Mouse (Mus musculus): Measurements from ENCODE around the gene Nectin1. TPM values are rescaled to one million over a fixed set of nuclear protein-coding genes. Genes with fewer than 3 reads are reported as not detected.

The Nectin1 gene
- polyA plus RNA-seq, 1 experiment from 2014 or later, result 3.7 TPM

GRCm38 (mm10) chr9:43783959-43784358, 40.2 kb downstream of the Nectin1 start:
- peaks cover 9% of the 10 kb centered on the region for H3K4me1 ChIP-seq (replicated peaks; ENCODE audit: insufficient read depth, low read length)
- H3K4me2 ChIP-seq (ENCODE audit: low read length), result no peak overlapping the region
- H3K4me3 ChIP-seq (replicated peaks; ENCODE audit: low read depth, low read length), result no peak overlapping the region
- TF ChIP-seq CTCF (IDR thresholded peaks at IDR 0.05; ENCODE audit: low read depth), result no peak
- DNase-seq (ENCODE audit: low spot score) (no peak), ATAC-seq (replicated peaks; ENCODE audit: low FRiP score, low read depth) (no peak)
- H3K27me3 ChIP-seq (ENCODE audit: insufficient read depth, low read length), result no peaks in the 10 kb centered on the region
- H3K36me3 ChIP-seq (ENCODE audit: insufficient read depth, low read length), result no peaks in the 10 kb centered on the region
- H3K9me3 ChIP-seq (replicated peaks; ENCODE audit: low read length), result no peaks in the 10 kb centered on the region
- no peak overlapping the region for H3K27ac ChIP-seq
- H3K9ac ChIP-seq (ENCODE audit: low read depth, low read length), result no peak overlapping the region
- WGBS, result 36% methylated on average over 3 of the region's 3 CpGs

- no peak for TF ChIP-seq CTCF (IDR thresholded peaks at IDR 0.05; ENCODE audit: low read depth)
- 68% methylated on average over 13 of the region's 13 CpGs for WGBS
- H3K27me3 ChIP-seq (ENCODE audit: insufficient read depth, low read length), result no peaks in the 10 kb centered on the region
- no peak overlapping the region for H3K4me3 ChIP-seq (replicated peaks; ENCODE audit: low read depth, low read length)
- no peak for ATAC-seq (replicated peaks; ENCODE audit: low FRiP score, low read depth)
- H3K27ac ChIP-seq, result no peak overlapping the region
- no peaks in the 10 kb centered on the region for H3K36me3 ChIP-seq (ENCODE audit: insufficient read depth, low read length)
- no peak overlapping the region for H3K9ac ChIP-seq (ENCODE audit: low read depth, low read length)
- DNase-seq (ENCODE audit: low spot score), result no peak
- no peaks in the 10 kb centered on the region for H3K9me3 ChIP-seq (replicated peaks; ENCODE audit: low read length)
- no peak overlapping the region for H3K4me2 ChIP-seq (ENCODE audit: low read length)
- peaks cover 9% of the 10 kb centered on the region for H3K4me1 ChIP-seq (replicated peaks; ENCODE audit: insufficient read depth, low read length)
Observed at GRCm38 (mm10) chr9:43784841-43785240, 41.1 kb downstream of the Nectin1 start.

- no peak for DNase-seq (ENCODE audit: low spot score)
- H3K9ac ChIP-seq (ENCODE audit: low read depth, low read length), result no peak overlapping the region
- TF ChIP-seq CTCF (IDR thresholded peaks at IDR 0.05; ENCODE audit: low read depth), result no peak
- no peak for ATAC-seq (replicated peaks; ENCODE audit: low FRiP score, low read depth)
- H3K27me3 ChIP-seq (ENCODE audit: insufficient read depth, low read length), result no peaks in the 10 kb centered on the region
- H3K9me3 ChIP-seq (replicated peaks; ENCODE audit: low read length), result no peaks in the 10 kb centered on the region
- 69% methylated on average over 4 of the region's 4 CpGs for WGBS
- H3K36me3 ChIP-seq (ENCODE audit: insufficient read depth, low read length), result no peaks in the 10 kb centered on the region
- H3K4me2 ChIP-seq (ENCODE audit: low read length), result no peak overlapping the region
- H3K4me3 ChIP-seq (replicated peaks; ENCODE audit: low read depth, low read length), result no peak overlapping the region
- H3K27ac ChIP-seq, result no peak overlapping the region
- peaks cover 9% of the 10 kb centered on the region for H3K4me1 ChIP-seq (replicated peaks; ENCODE audit: insufficient read depth, low read length)
Observed at GRCm38 (mm10) chr9:43787591-43787990, 43.8 kb downstream of the Nectin1 start.

- H3K4me1 ChIP-seq (replicated peaks; ENCODE audit: insufficient read depth, low read length), result no peaks in the 10 kb centered on the region
- H3K9me3 ChIP-seq (replicated peaks; ENCODE audit: low read length), result no peaks in the 10 kb centered on the region
- H3K9ac ChIP-seq (ENCODE audit: low read depth, low read length), result no peak overlapping the region
- H3K36me3 ChIP-seq (ENCODE audit: insufficient read depth, low read length), result no peaks in the 10 kb centered on the region
- no peak overlapping the region for H3K27ac ChIP-seq
- no peak overlapping the region for H3K4me3 ChIP-seq (replicated peaks; ENCODE audit: low read depth, low read length)
- no peak for ATAC-seq (replicated peaks; ENCODE audit: low FRiP score, low read depth)
- no peak overlapping the region for H3K4me2 ChIP-seq (ENCODE audit: low read length)
- WGBS, result 84% methylated on average over 9 of the region's 9 CpGs
- H3K27me3 ChIP-seq (ENCODE audit: insufficient read depth, low read length), result no peaks in the 10 kb centered on the region
- TF ChIP-seq CTCF (IDR thresholded peaks at IDR 0.05; ENCODE audit: low read depth), result no peak
- DNase-seq (ENCODE audit: low spot score), result no peak
Observed at GRCm38 (mm10) chr9:43792681-43793080, 48.9 kb downstream of the Nectin1 start.

- H3K27ac ChIP-seq, result no peak overlapping the region
- no peak for TF ChIP-seq CTCF (IDR thresholded peaks at IDR 0.05; ENCODE audit: low read depth)
- no peaks in the 10 kb centered on the region for H3K36me3 ChIP-seq (ENCODE audit: insufficient read depth, low read length)
- no peak overlapping the region for H3K9ac ChIP-seq (ENCODE audit: low read depth, low read length)
- 33% methylated on average over 3 of the region's 3 CpGs for WGBS
- no peaks in the 10 kb centered on the region for H3K9me3 ChIP-seq (replicated peaks; ENCODE audit: low read length)
- no peak for DNase-seq (ENCODE audit: low spot score)
- H3K4me3 ChIP-seq (replicated peaks; ENCODE audit: low read depth, low read length), result no peak overlapping the region
- ATAC-seq (replicated peaks; ENCODE audit: low FRiP score, low read depth), result no peak
- H3K4me1 ChIP-seq (replicated peaks; ENCODE audit: insufficient read depth, low read length), result no peaks in the 10 kb centered on the region
- H3K27me3 ChIP-seq (ENCODE audit: insufficient read depth, low read length), result no peaks in the 10 kb centered on the region
- no peak overlapping the region for H3K4me2 ChIP-seq (ENCODE audit: low read length)
Observed at GRCm38 (mm10) chr9:43793411-43793810, 49.6 kb downstream of the Nectin1 start.

GRCm38 (mm10) chr9:43796031-43796430, 52.2 kb downstream of the Nectin1 start:
- no peak overlapping the region for H3K4me3 ChIP-seq (replicated peaks; ENCODE audit: low read depth, low read length)
- H3K36me3 ChIP-seq (ENCODE audit: insufficient read depth, low read length), result no peaks in the 10 kb centered on the region
- no peaks in the 10 kb centered on the region for H3K9me3 ChIP-seq (replicated peaks; ENCODE audit: low read length)
- TF ChIP-seq CTCF (IDR thresholded peaks at IDR 0.05; ENCODE audit: low read depth), result no peak
- no peaks in the 10 kb centered on the region for H3K4me1 ChIP-seq (replicated peaks; ENCODE audit: insufficient read depth, low read length)
- H3K27ac ChIP-seq, result no peak overlapping the region
- no peak overlapping the region for H3K9ac ChIP-seq (ENCODE audit: low read depth, low read length)
- no peak for DNase-seq (ENCODE audit: low spot score)
- no peak for ATAC-seq (replicated peaks; ENCODE audit: low FRiP score, low read depth)
- 81% methylated on average over 3 of the region's 3 CpGs for WGBS
- H3K4me2 ChIP-seq (ENCODE audit: low read length), result no peak overlapping the region
- H3K27me3 ChIP-seq (ENCODE audit: insufficient read depth, low read length), result no peaks in the 10 kb centered on the region

All from kidney, postnatal 0 days (tissue).